Mouse (Mus musculus) CH12.LX (cell line): ENCODE measurements around the gene Scyl3. TPM values are rescaled to one million over a fixed set of nuclear protein-coding genes. Genes with fewer than 3 reads are reported as not detected.

ENCODE experiments used
- DNase-seq: peaks from one replicate; pipeline ENCODE4 v3.0.0-alpha.2; 2013; ENCODE audit errors: extremely low read depth
- H3K27ac ChIP-seq: 2 replicates; pipeline ENCODE4 v1.5.1; 2012; ENCODE audit warnings: low read depth, mild to moderate bottlenecking, control low read depth, moderate library complexity; ENCODE audit not compliant: insufficient read depth
- H3K27me3 ChIP-seq: replicated peaks from 2 replicates; pipeline ENCODE3; 2012; ENCODE audit warnings: inconsistent platforms
- H3K36me3 ChIP-seq, 2 experiments: replicated peaks in 1 of 2; 2 replicates each; pipeline versions ENCODE3 to v1.6.1; 2012; ENCODE audit warnings: inconsistent platforms in 1 of 2, low read length in 1 of 2, mild to moderate bottlenecking in 1 of 2, mixed read lengths in 1 of 2, moderate library complexity in 1 of 2; ENCODE audit not compliant: control insufficient read depth in 1 of 2, insufficient read depth in 1 of 2
- H3K4me1 ChIP-seq, 2 experiments: 2 replicates each; pipeline ENCODE4 v1.6.1; 2012; ENCODE audit warnings: inconsistent platforms in 1 of 2, moderate library complexity in 1 of 2; ENCODE audit not compliant: insufficient read depth in 2 of 2, control insufficient read depth in 1 of 2
- H3K4me2 ChIP-seq: 2 replicates; pipeline ENCODE4 v1.6.1; 2012; ENCODE audit warnings: low read depth, mild to moderate bottlenecking, control low read depth; ENCODE audit not compliant: poor library complexity, insufficient read depth, severe bottlenecking
- H3K4me3 ChIP-seq, 3 experiments: fragments of 150-350 bp in 1 of 3; sonication (generic) in 1 of 3; replicated peaks in 1 of 3; 2 replicates each; pipeline versions ENCODE3 to v1.5.1; 2011 to 2012; ENCODE audit warnings: low read depth in 2 of 3, low read length in 2 of 3, mild to moderate bottlenecking in 2 of 3, moderate library complexity in 2 of 3, control low read depth in 1 of 3, improper control_type of control experiment in 1 of 3, inconsistent platforms in 1 of 3, mixed read lengths in 1 of 3; ENCODE audit not compliant: poor library complexity in 1 of 3
- H3K79me2 ChIP-seq: replicated peaks from 2 replicates; pipeline ENCODE4 v1.6.1; 2012; ENCODE audit warnings: mild to moderate bottlenecking, moderate library complexity; ENCODE audit not compliant: control insufficient read depth, poor library complexity, insufficient read depth, severe bottlenecking; ENCODE audit errors: extremely low read depth
- H3K9ac ChIP-seq: 2 replicates; pipeline ENCODE4 v1.6.1; 2012; ENCODE audit warnings: low read depth, mild to moderate bottlenecking, control low read depth, moderate library complexity; ENCODE audit not compliant: insufficient read depth
- H3K9me3 ChIP-seq: replicated peaks from 2 replicates; pipeline ENCODE3; 2012; ENCODE audit warnings: low read length, inconsistent platforms, mixed read lengths
- CHD1 ChIP-seq: IDR thresholded peaks from 2 replicates; pipeline ENCODE4 v1.6.1; 2012; ENCODE audit warnings: low read depth, low read length, improper control_type of control experiment, inconsistent platforms
- ELF1 ChIP-seq: IDR thresholded peaks from 2 replicates; pipeline ENCODE4 v1.6.1; 2014; ENCODE audit warnings: low read depth, mild to moderate bottlenecking, inconsistent platforms, low read length, improper control_type of control experiment
- ETS1 ChIP-seq: conservative IDR thresholded peaks from 2 replicates; pipeline ENCODE4 v1.6.1; 2012; ENCODE audit warnings: low read depth, mild to moderate bottlenecking, inconsistent platforms, low read length, improper control_type of control experiment, moderate library complexity
- GABPA ChIP-seq: IDR thresholded peaks from 2 replicates; pipeline ENCODE4 v1.6.1; 2012; ENCODE audit warnings: low read depth, low read length, improper control_type of control experiment, inconsistent platforms; ENCODE audit not compliant: insufficient replicate concordance
- HCFC1 ChIP-seq: IDR thresholded peaks from 2 replicates; pipeline ENCODE4 v1.6.1; 2012; ENCODE audit warnings: low read depth, mild to moderate bottlenecking, inconsistent platforms, low read length, improper control_type of control experiment
- JUND ChIP-seq: conservative IDR thresholded peaks from 2 replicates; pipeline ENCODE4 v1.6.1; 2011; ENCODE audit warnings: low read depth, low read length, improper control_type of control experiment
- KAT2A ChIP-seq: IDR thresholded peaks from 2 replicates; pipeline ENCODE4 v1.6.1; 2012; ENCODE audit warnings: low read length, improper control_type of control experiment, inconsistent platforms; ENCODE audit not compliant: insufficient replicate concordance
- MAFK ChIP-seq: IDR thresholded peaks from 2 replicates; pipeline ENCODE4 v1.6.1; 2011; ENCODE audit warnings: low read length, improper control_type of control experiment; ENCODE audit not compliant: insufficient replicate concordance
- MAX ChIP-seq: IDR thresholded peaks from 2 replicates; pipeline ENCODE4 v1.6.1; 2011; ENCODE audit warnings: low read length, improper control_type of control experiment
- MAZ ChIP-seq: IDR thresholded peaks from 2 replicates; pipeline ENCODE4 v1.6.1; 2012; ENCODE audit warnings: low read depth, mild to moderate bottlenecking, inconsistent platforms, low read length, improper control_type of control experiment, moderate library complexity
- MYC ChIP-seq: IDR thresholded peaks from 2 replicates; pipeline ENCODE4 v1.6.1; 2011; ENCODE audit warnings: low read depth, mild to moderate bottlenecking, improper control_type of control experiment, low read length
- NELFE ChIP-seq: IDR thresholded peaks from 2 replicates; pipeline ENCODE4 v1.6.1; 2011; ENCODE audit warnings: low read depth, low read length, improper control_type of control experiment
- NRF1 ChIP-seq: IDR thresholded peaks from 2 replicates; pipeline ENCODE4 v1.6.1; 2014; ENCODE audit warnings: low read depth, mild to moderate bottlenecking, inconsistent platforms, low read length, improper control_type of control experiment, moderate library complexity
- POLR2A ChIP-seq: IDR thresholded peaks from 2 replicates; pipeline ENCODE4 v1.6.1; 2011; ENCODE audit warnings: low read depth, mild to moderate bottlenecking, improper control_type of control experiment, low read length
- RAD21 ChIP-seq: IDR thresholded peaks from 2 replicates; pipeline ENCODE4 v1.6.1; 2011; ENCODE audit warnings: low read depth, mild to moderate bottlenecking, low read length, improper control_type of control experiment, moderate library complexity
- RCOR1 ChIP-seq: conservative IDR thresholded peaks from 2 replicates; pipeline ENCODE4 v1.6.1; 2012; ENCODE audit warnings: low read depth, mild to moderate bottlenecking, inconsistent platforms, low read length, improper control_type of control experiment
- SIN3A ChIP-seq: IDR thresholded peaks from 2 replicates; pipeline ENCODE4 v1.6.1; 2012; ENCODE audit warnings: low read length, improper control_type of control experiment, inconsistent platforms
- USF1 ChIP-seq: IDR thresholded peaks from 2 replicates; pipeline ENCODE4 v1.6.1; 2014; ENCODE audit warnings: low read depth, mild to moderate bottlenecking, inconsistent platforms, low read length, improper control_type of control experiment
- USF2 ChIP-seq: conservative IDR thresholded peaks from 2 replicates; pipeline ENCODE4 v1.6.1; 2011; ENCODE audit warnings: low read depth, low read length, improper control_type of control experiment
- ZMIZ1 ChIP-seq: IDR thresholded peaks from 2 replicates; pipeline ENCODE4 v1.6.1; 2012; ENCODE audit warnings: low read depth, mild to moderate bottlenecking, inconsistent platforms, low read length, improper control_type of control experiment
- dilution Hi-C: fragments of 300-500 bp; cut with MboI; formaldehyde crosslinking; loops from 2 replicates; pipeline ENCODE4 v1.14.3; 2020; ENCODE audit warnings: low sequenced_read_pairs; ENCODE audit not compliant: extremely low pct_unique_long_range_greater_than_20kb, extremely low pct_ligation_motif_present
- in situ Hi-C: fragments of 300-500 bp; cut with MboI; formaldehyde crosslinking; loops from 3 replicates; pipeline ENCODE4 v1.14.3; 2019; ENCODE audit warnings: low sequenced_read_pairs, low pct_ligation_motif_present, low pct_unique_long_range_greater_than_20kb, mixed read lengths
- polyA plus RNA-seq: library from polyadenylated mRNA; unstranded; fragments of >175 nt; gene quantifications from 2 replicates; pipeline ENCODE4 v1.2.1, GENCODE M21; 2012; ENCODE audit warnings: low read depth; ENCODE audit not compliant: insufficient read length
- total RNA-seq, 2 experiments: library from RNA; depleted of rRNA; stranded (reverse); fragments of 300-350 nt in 1 of 2; fragments of >200 nt in 1 of 2; gene quantifications; 2 replicates each; pipeline ENCODE4 v1.2.3; 2012 to 2014

Scyl3 gene
- total and polyA plus RNA-seq, 3 experiments: 11.9 to 22.2 (median 16.1) TPM

DNA sequence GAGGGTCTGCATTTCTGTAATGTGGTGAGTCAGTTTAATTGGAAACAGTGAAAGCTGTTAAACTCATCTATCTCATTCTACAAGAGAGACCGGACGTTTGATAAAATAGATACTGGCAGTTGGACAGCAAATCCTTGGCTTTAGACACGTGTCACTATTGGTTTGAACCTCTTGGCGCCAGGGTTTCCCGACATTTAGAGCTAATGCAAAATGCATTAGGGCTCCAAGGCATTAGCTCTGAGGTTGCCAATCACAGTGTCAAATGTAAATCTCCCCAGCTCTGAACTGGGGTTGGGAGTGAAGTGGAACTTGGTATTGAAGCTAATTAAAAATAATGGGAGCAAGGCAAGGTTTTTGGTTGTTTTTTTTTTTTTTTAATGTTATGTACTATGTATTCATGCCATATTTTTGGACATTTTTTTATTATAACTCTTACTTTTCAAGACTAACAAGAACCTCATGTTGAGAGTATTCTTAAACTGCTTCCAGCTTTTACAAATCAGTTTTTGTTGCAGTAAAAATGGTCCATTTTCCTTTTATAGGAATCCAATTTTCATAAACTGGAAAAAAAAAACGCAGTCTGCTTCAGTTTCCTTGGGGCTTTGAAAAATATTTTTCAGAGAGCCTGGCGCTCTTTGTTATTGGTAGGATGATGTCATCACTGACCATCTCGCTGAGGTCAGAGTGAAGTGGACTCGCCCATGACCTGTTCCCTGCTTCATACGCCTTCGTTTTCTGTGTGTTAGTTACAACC, 34.9 kb upstream of the Scyl3 start:
- Histone ChIP-seq H3K27me3 (no peaks in the 10 kb centered on the region), H3K27ac (no peak overlapping the region), H3K9me3 (no peaks in the 10 kb centered on the region), H3K4me1 (peaks cover 0 to 22% of the 10 kb centered on the region in 2 experiments; a peak in 2 of 4 replicates), H3K4me2 (no peak overlapping the region), H3K36me3 (no peaks in the 10 kb centered on the region), H3K9ac (no peak overlapping the region), H3K79me2 (no peaks in the 10 kb centered on the region), H3K4me3 (no peak overlapping the region)
- DNase-seq: no peak
- in situ Hi-C loops (no loop called here), dilution Hi-C loops (no loop called here)
- TF ChIP-seq MYC: no peak
- no peak for TF ChIP-seq JUND
- no peak for TF ChIP-seq USF1
- no peak for TF ChIP-seq RCOR1
- no peak for TF ChIP-seq RAD21
- TF ChIP-seq ELF1: no peak
- no peak for TF ChIP-seq KAT2A
- TF ChIP-seq NELFE: no peak

DNA sequence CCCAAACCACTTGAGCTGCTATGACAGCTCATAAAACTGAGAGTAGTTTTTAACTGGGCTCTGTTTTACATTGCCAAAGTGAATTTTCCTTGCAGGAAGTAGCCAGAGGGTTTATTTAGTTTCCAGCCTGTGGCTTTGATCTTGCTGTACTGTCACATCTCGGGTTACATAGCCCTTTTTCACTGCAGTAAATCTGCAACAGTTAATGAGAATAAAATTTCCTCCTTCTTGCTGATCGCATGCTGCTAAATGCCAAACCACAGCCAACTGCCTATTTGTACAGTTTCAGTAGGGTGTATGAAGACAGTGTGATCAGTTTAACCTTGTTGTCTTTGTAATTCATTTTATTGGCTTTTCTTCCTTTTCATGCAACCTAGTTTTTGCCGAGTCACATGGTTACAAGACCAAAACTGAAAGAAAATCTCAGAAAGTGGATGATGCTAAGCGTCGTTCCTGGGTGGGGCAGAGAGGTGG, 30.6 kb upstream of the Scyl3 start:
- in situ Hi-C loops: no loop called here
- dilution Hi-C loops: no loop called here

More for the DNA sequence above, 30.6 kb upstream of the Scyl3 start:
- Histone ChIP-seq H3K27me3 (no peaks in the 10 kb centered on the region), H3K4me2 (peak overlapping the region; percentile 82), H3K9me3 (no peaks in the 10 kb centered on the region), H3K4me1 (peaks cover 12 to 35% of the 10 kb centered on the region in 2 experiments), H3K9ac (0 out of 2 replicates have a peak overlapping the region, but pooled peaks have one; percentile 40), H3K36me3 (no peaks in the 10 kb centered on the region), H3K79me2 (no peaks in the 10 kb centered on the region), H3K4me3 (no peak overlapping the region), H3K27ac (peak overlapping the region; percentile 49; the same call in 1 of the 2 replicates)
- TF ChIP-seq POLR2A: peak; percentile 22; the same call in 1 of the 2 replicates
- 0 out of 2 replicates have a peak, but pooled peaks have one; percentile 36 for TF ChIP-seq MAX
- no peak for TF ChIP-seq NRF1
- no peak for TF ChIP-seq MAFK
- TF ChIP-seq USF2: 0 out of 2 replicates have a peak, but pooled peaks have one; percentile 5
- no peak for TF ChIP-seq MAZ
- no peak for TF ChIP-seq RAD21
- TF ChIP-seq ZMIZ1: no peak
- no peak; the same call in 1 of the 2 replicates for TF ChIP-seq MYC
- no peak for TF ChIP-seq GABPA
- peak; percentile 11; the same call in 1 of the 2 replicates for TF ChIP-seq HCFC1
- TF ChIP-seq CHD1: peak; percentile 53; the same call in 1 of the 2 replicates
- TF ChIP-seq SIN3A: no peak
- 0 out of 2 replicates have a peak, but pooled peaks have one; percentile 20 for TF ChIP-seq ETS1
- peak; percentile 41 for TF ChIP-seq USF1
- no peak for TF ChIP-seq RCOR1
- no peak for TF ChIP-seq ELF1
- peak; percentile 27 for DNase-seq
